Mouse (Mus musculus) heart, embryonic 13.5 days (tissue): ENCODE results near the gene Plpp3. TPM values are rescaled to one million over a fixed set of nuclear protein-coding genes. Genes with fewer than 3 reads are reported as not detected.

Source experiments
- ATAC-seq: fragments of 200-750 bp; cut with Nextera tagmentation; 2 replicates; pipeline ENCODE4 v1.8.0; 2017; ENCODE audit warnings: moderate TSS enrichment; ENCODE audit not compliant: insufficient number of reproducible peaks, low FRiP score, low TSS enrichment; ENCODE audit errors: extremely low read depth
- H3K27ac ChIP-seq: fragments of 300-500 bp; sonication (generic); replicated peaks from 2 replicates; pipeline ENCODE4 v1.5.1; 2015; ENCODE audit warnings: moderate library complexity, mild to moderate bottlenecking, inconsistent platforms
- H3K27me3 ChIP-seq: fragments of 300-500 bp; sonication (generic); replicated peaks from 2 replicates; pipeline ENCODE4 v1.6.1; 2015; ENCODE audit warnings: mild to moderate bottlenecking, inconsistent platforms
- H3K36me3 ChIP-seq: fragments of 300-500 bp; sonication (generic); 2 replicates; pipeline ENCODE4 v1.6.1; 2015; ENCODE audit warnings: mild to moderate bottlenecking, inconsistent platforms
- H3K4me1 ChIP-seq: fragments of 300-500 bp; sonication (generic); 2 replicates; pipeline ENCODE4 v1.6.1; 2015; ENCODE audit warnings: inconsistent platforms
- H3K4me2 ChIP-seq: fragments of 300-500 bp; sonication (generic); 2 replicates; pipeline ENCODE4 v1.6.1; 2015; ENCODE audit warnings: inconsistent platforms, mild to moderate bottlenecking, moderate library complexity
- H3K4me3 ChIP-seq: fragments of 300-500 bp; sonication (generic); 2 replicates; pipeline ENCODE4 v1.5.1; 2015; ENCODE audit warnings: moderate library complexity, mild to moderate bottlenecking, inconsistent platforms
- H3K9ac ChIP-seq: fragments of 300-500 bp; sonication (generic); 2 replicates; pipeline ENCODE4 v1.6.1; 2015; ENCODE audit warnings: inconsistent platforms, mild to moderate bottlenecking, moderate library complexity
- H3K9me3 ChIP-seq: fragments of 300-500 bp; sonication (generic); 2 replicates; pipeline ENCODE4 v1.6.1; 2016; ENCODE audit warnings: inconsistent platforms
- WGBS: fragments of 180-500 bp; shearing (Covaris S2); methylation state at CpG from one replicate; pipeline ENCODE4 v1.1.7; 2015; ENCODE audit warnings: mixed read lengths; 5-methylcytosine and 5-hydroxymethylcytosine counted together
- polyA plus RNA-seq: library from polyadenylated mRNA; unstranded; fragments of >200 nt; fragmentation: Nextera tagmentation; extraction: Ambion mirVana; gene quantifications from 2 replicates; pipeline ENCODE4 v1.2.1, GENCODE M21; 2015

The Plpp3 gene
- polyA plus RNA-seq, 1 experiment from 2014 or later: 31.2 TPM

- ATAC-seq: 0 out of 2 replicates have a peak, but pooled peaks have one; percentile 29
- H3K9me3 ChIP-seq: no peaks in the 10 kb centered on the region
- peak overlapping the region; percentile 57 for H3K27ac ChIP-seq
- 49% methylated on average over 15 of the region's 15 CpGs for WGBS
- H3K4me3 ChIP-seq: no peak overlapping the region
- peaks cover 57% of the 10 kb centered on the region for H3K4me1 ChIP-seq
- peaks cover 21% of the 10 kb centered on the region for H3K36me3 ChIP-seq
- H3K4me2 ChIP-seq: peak overlapping the region; percentile 16; the same call in 1 of the 2 replicates
- 0 out of 2 replicates have a peak, but pooled peaks cover 3% of the 10 kb centered on the region for H3K27me3 ChIP-seq
- 0 out of 2 replicates have a peak overlapping the region, but pooled peaks have one; percentile 38 for H3K9ac ChIP-seq
Measured at GRCm38 (mm10) chr4:105205045-105205851, 48.1 kb downstream of the Plpp3 start.

GRCm38 (mm10) chr4:105206102-105206501 lies 49.0 kb downstream of the Plpp3 start:
- Histone ChIP-seq H3K27me3 (0 out of 2 replicates have a peak, but pooled peaks cover 3% of the 10 kb centered on the region), H3K9me3 (no peaks in the 10 kb centered on the region), H3K36me3 (peaks cover 26% of the 10 kb centered on the region), H3K27ac (peak overlapping the region; percentile 57; the same call in 1 of the 2 replicates), H3K9ac (0 out of 2 replicates have a peak overlapping the region, but pooled peaks have one; percentile 38), H3K4me1 (peaks cover 51% of the 10 kb centered on the region), H3K4me2 (no peak overlapping the region), H3K4me3 (no peak overlapping the region)
- ATAC-seq: no peak
- WGBS: 67% methylated on average over 6 of the region's 6 CpGs

- peak overlapping the region; percentile 38; the same call in 1 of the 2 replicates for H3K27ac ChIP-seq
- H3K9me3 ChIP-seq: no peaks in the 10 kb centered on the region
- H3K27me3 ChIP-seq: 0 out of 2 replicates have a peak, but pooled peaks cover 3% of the 10 kb centered on the region
- H3K4me2 ChIP-seq: no peak overlapping the region
- no peak for ATAC-seq
- H3K36me3 ChIP-seq: peaks cover 34% of the 10 kb centered on the region
- no peak overlapping the region for H3K9ac ChIP-seq
- 31% methylated on average over 8 of the region's 8 CpGs for WGBS
- peaks cover 50% of the 10 kb centered on the region for H3K4me1 ChIP-seq
- no peak overlapping the region for H3K4me3 ChIP-seq
Measured at GRCm38 (mm10) chr4:105206995-105207394, 49.8 kb downstream of the Plpp3 start.

GRCm38 (mm10) chr4:105207641-105208040 lies 50.5 kb downstream of the Plpp3 start:
- Histone ChIP-seq H3K4me3 (no peak overlapping the region), H3K9me3 (no peaks in the 10 kb centered on the region), H3K4me2 (no peak overlapping the region), H3K9ac (no peak overlapping the region), H3K36me3 (peaks cover 37% of the 10 kb centered on the region), H3K27me3 (no peaks in the 10 kb centered on the region), H3K4me1 (peaks cover 50% of the 10 kb centered on the region), H3K27ac (no peak overlapping the region)
- 83% methylated on average over 4 of the region's 4 CpGs for WGBS
- ATAC-seq: no peak

- Histone ChIP-seq H3K4me3 (no peak overlapping the region), H3K9me3 (no peaks in the 10 kb centered on the region), H3K27me3 (no peaks in the 10 kb centered on the region), H3K36me3 (peaks cover 41% of the 10 kb centered on the region), H3K4me2 (no peak overlapping the region), H3K27ac (no peak overlapping the region), H3K4me1 (peaks cover 43% of the 10 kb centered on the region), H3K9ac (no peak overlapping the region)
- no peak for ATAC-seq
- 85% methylated on average over 5 of the region's 5 CpGs for WGBS
Measured at GRCm38 (mm10) chr4:105208977-105209376, 51.8 kb downstream of the Plpp3 start.

- Histone ChIP-seq H3K4me3 (no peak overlapping the region), H3K27ac (no peak overlapping the region), H3K4me2 (no peak overlapping the region), H3K4me1 (peaks cover 12% of the 10 kb centered on the region; the same call in 1 of the 2 replicates), H3K9me3 (no peaks in the 10 kb centered on the region), H3K9ac (no peak overlapping the region), H3K27me3 (no peaks in the 10 kb centered on the region), H3K36me3 (peaks cover 40% of the 10 kb centered on the region)
- ATAC-seq: no peak
Measured at GRCm38 (mm10) chr4:105213314-105213713, 56.2 kb downstream of the Plpp3 start.

GRCm38 (mm10) chr4:105214438-105214837 lies 57.3 kb downstream of the Plpp3 start:
- H3K27me3 ChIP-seq: no peaks in the 10 kb centered on the region
- WGBS: 63% methylated on average over 1 of the region's 1 CpGs
- no peak overlapping the region for H3K4me3 ChIP-seq
- no peak for ATAC-seq
- H3K4me2 ChIP-seq: no peak overlapping the region
- H3K27ac ChIP-seq: 0 out of 2 replicates have a peak overlapping the region, but pooled peaks have one; percentile 1
- H3K36me3 ChIP-seq: peaks cover 32% of the 10 kb centered on the region
- H3K9ac ChIP-seq: no peak overlapping the region
- peaks cover 12% of the 10 kb centered on the region; the same call in 1 of the 2 replicates for H3K4me1 ChIP-seq
- H3K9me3 ChIP-seq: no peaks in the 10 kb centered on the region

GRCm38 (mm10) chr4:105215726-105216410 lies 58.7 kb downstream of the Plpp3 start:
- Histone ChIP-seq H3K9ac (no peak overlapping the region), H3K27me3 (no peaks in the 10 kb centered on the region), H3K36me3 (peaks cover 35% of the 10 kb centered on the region), H3K4me3 (no peak overlapping the region), H3K27ac (peak overlapping the region; percentile 58), H3K4me1 (peaks cover 7% of the 10 kb centered on the region; the same call in 1 of the 2 replicates), H3K9me3 (no peaks in the 10 kb centered on the region), H3K4me2 (no peak overlapping the region)
- no peak for ATAC-seq
- 70% methylated on average over 12 of the region's 12 CpGs for WGBS

- 61% methylated on average over 10 of the region's 10 CpGs for WGBS
- Histone ChIP-seq H3K27me3 (no peaks in the 10 kb centered on the region), H3K4me1 (peaks cover 7% of the 10 kb centered on the region; the same call in 1 of the 2 replicates), H3K27ac (peak overlapping the region; percentile 51), H3K4me2 (no peak overlapping the region), H3K36me3 (peaks cover 39% of the 10 kb centered on the region), H3K4me3 (no peak overlapping the region), H3K9me3 (no peaks in the 10 kb centered on the region), H3K9ac (no peak overlapping the region)
- ATAC-seq: no peak
Measured at GRCm38 (mm10) chr4:105218202-105218601, 61.1 kb downstream of the Plpp3 start.

- Histone ChIP-seq H3K27ac (no peak overlapping the region), H3K4me1 (peaks cover 13% of the 10 kb centered on the region), H3K36me3 (peaks cover 35% of the 10 kb centered on the region), H3K9me3 (no peaks in the 10 kb centered on the region), H3K4me2 (no peak overlapping the region), H3K9ac (no peak overlapping the region), H3K4me3 (no peak overlapping the region), H3K27me3 (no peaks in the 10 kb centered on the region)
- WGBS: 87% methylated on average over 13 of the region's 13 CpGs
- no peak for ATAC-seq
Measured at GRCm38 (mm10) chr4:105219316-105219715, 62.2 kb downstream of the Plpp3 start.

- no peak overlapping the region for H3K27ac ChIP-seq
- no peaks in the 10 kb centered on the region for H3K27me3 ChIP-seq
- H3K36me3 ChIP-seq: peaks cover 35% of the 10 kb centered on the region
- H3K4me2 ChIP-seq: no peak overlapping the region
- WGBS: 86% methylated on average over 3 of the region's 3 CpGs
- H3K4me1 ChIP-seq: peaks cover 15% of the 10 kb centered on the region
- ATAC-seq: no peak
- H3K4me3 ChIP-seq: no peak overlapping the region
- H3K9me3 ChIP-seq: no peaks in the 10 kb centered on the region
- H3K9ac ChIP-seq: no peak overlapping the region
Measured at GRCm38 (mm10) chr4:105220849-105221248, 63.7 kb downstream of the Plpp3 start.
